Mouse (Mus musculus) stomach, embryonic 14.5 days (tissue): Measurements from ENCODE around the gene Tatdn3. TPM values are rescaled to one million over a fixed set of nuclear protein-coding genes. Genes with fewer than 3 reads are reported as not detected.

Experiments
- ATAC-seq: fragments of 200-750 bp; cut with Nextera tagmentation; 2 replicates; pipeline ENCODE4 v1.8.0; 2017; ENCODE audit warnings: low read depth, moderate TSS enrichment; ENCODE audit not compliant: insufficient number of reproducible peaks, insufficient read depth, low FRiP score
- H3K27ac ChIP-seq: fragments of 300-500 bp; sonication (generic); 2 replicates; pipeline ENCODE4 v1.5.1; 2014; ENCODE audit warnings: mild to moderate bottlenecking, low read length, moderate library complexity, mixed read lengths
- H3K27me3 ChIP-seq: fragments of 300-500 bp; sonication (generic); 2 replicates; pipeline ENCODE4 v1.6.1; 2014; ENCODE audit warnings: low read length, control low read depth, mixed read lengths; ENCODE audit not compliant: control insufficient read depth, insufficient read depth
- H3K36me3 ChIP-seq: fragments of 300-500 bp; sonication (generic); 2 replicates; pipeline ENCODE4 v1.6.1; 2014; ENCODE audit warnings: mild to moderate bottlenecking, control low read depth, low read length, moderate library complexity, mixed read lengths; ENCODE audit not compliant: control insufficient read depth, insufficient read depth
- H3K4me1 ChIP-seq: fragments of 300-500 bp; sonication (generic); 2 replicates; pipeline ENCODE4 v1.6.1; 2014; ENCODE audit warnings: low read length, control low read depth, mixed read lengths; ENCODE audit not compliant: control insufficient read depth, insufficient read depth
- H3K4me2 ChIP-seq: fragments of 300-500 bp; sonication (generic); replicated peaks from 2 replicates; pipeline ENCODE4 v1.6.1; 2014; ENCODE audit warnings: low read depth, low read length, control low read depth
- H3K4me3 ChIP-seq: fragments of 300-500 bp; sonication (generic); 2 replicates; pipeline ENCODE4 v1.5.1; 2014; ENCODE audit warnings: low read depth, low read length, control low read depth
- H3K9ac ChIP-seq: fragments of 300-500 bp; sonication (generic); replicated peaks from 2 replicates; pipeline ENCODE4 v1.6.1; 2014; ENCODE audit warnings: low read depth, mild to moderate bottlenecking, control low read depth, low read length, moderate library complexity, mixed read lengths
- H3K9me3 ChIP-seq: fragments of 300-500 bp; sonication (generic); 2 replicates; pipeline ENCODE4 v1.6.1; 2016; ENCODE audit warnings: low read depth, low read length, control low read depth; ENCODE audit not compliant: control insufficient read depth
- WGBS: fragments of 180-500 bp; shearing (Covaris S2); extraction: QIAGEN DNeasy Blood & Tissue Kit; methylation state at CpG from one replicate; pipeline ENCODE4 v1.1.7; 2014; 5-methylcytosine and 5-hydroxymethylcytosine counted together
- polyA plus RNA-seq: library from polyadenylated mRNA; unstranded; fragments of >200 nt; fragmentation: Nextera tagmentation; extraction: Ambion mirVana; gene quantifications from 2 replicates; pipeline ENCODE4 v1.2.1, GENCODE M21; 2014

The Tatdn3 gene
- polyA plus RNA-seq, 1 experiment from 2014 or later = 20.4 TPM

DNA sequence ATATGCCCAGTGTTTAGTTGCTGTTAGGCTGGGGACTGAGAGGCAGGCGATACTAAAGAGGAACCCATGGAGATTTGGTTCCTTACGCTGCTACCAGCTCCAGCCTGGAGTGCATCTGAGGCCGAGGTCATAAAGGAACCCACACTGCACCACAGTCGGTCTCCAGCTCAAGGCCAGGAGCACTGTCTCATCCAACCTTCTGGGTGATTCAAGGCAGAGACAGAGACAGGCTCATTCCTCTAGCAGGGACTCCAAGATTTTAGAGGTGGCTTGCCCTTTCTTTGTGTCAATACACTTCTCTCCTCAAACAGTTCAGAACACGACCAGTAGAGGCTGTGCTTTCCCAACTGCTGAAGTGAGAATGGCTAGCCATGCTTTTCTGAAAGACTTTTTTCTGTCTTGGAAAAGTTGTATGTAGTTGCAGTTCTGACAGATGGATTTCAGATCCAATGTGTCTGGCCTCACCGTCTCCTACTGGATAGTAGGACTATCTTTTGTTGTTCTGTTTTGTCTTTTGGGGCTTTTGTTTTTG, 66.3 kb downstream of the Tatdn3 start:
- H3K4me2 ChIP-seq = no peak overlapping the region
- H3K4me3 ChIP-seq = no peak overlapping the region
- H3K27ac ChIP-seq = no peak overlapping the region
- 72% methylated on average over 6 of the region's 6 CpGs for WGBS
- no peak for ATAC-seq
- no peaks in the 10 kb centered on the region for H3K27me3 ChIP-seq
- H3K9ac ChIP-seq = no peak overlapping the region
- peaks cover 6% of the 10 kb centered on the region; the same call in 1 of the 2 replicates for H3K9me3 ChIP-seq
- H3K36me3 ChIP-seq = no peaks in the 10 kb centered on the region
- no peaks in the 10 kb centered on the region for H3K4me1 ChIP-seq

Other genes with a start within 250 kb of the Tatdn3 start
- 15.3 and 16.1 TPM in 2 replicates for gene Rps6kc1, start 151.2 kb downstream of the Tatdn3 start, polyA plus RNA-seq
- 41.1 and 43.0 TPM in 2 replicates for gene Angel2, start 137.8 kb downstream of the Tatdn3 start, polyA plus RNA-seq
- gene Vash2, start 83.6 kb downstream of the Tatdn3 start, polyA plus RNA-seq = 33.5 and 35.3 TPM in 2 replicates
- 5.8 and 6.6 TPM in 2 replicates for gene Flvcr1, start 36.8 kb downstream of the Tatdn3 start, polyA plus RNA-seq
- not detected in 2 replicates for gene Spata45, start 26.3 kb downstream of the Tatdn3 start, polyA plus RNA-seq
- 17.5 and 22.0 TPM in 2 replicates for gene Nsl1, start 80 bp upstream of the Tatdn3 start, polyA plus RNA-seq
- 13.4 and 13.6 TPM in 2 replicates for gene Batf3, start 34.9 kb upstream of the Tatdn3 start, polyA plus RNA-seq
- not detected in 2 replicates for gene Fam71a, start 101.9 kb upstream of the Tatdn3 start, polyA plus RNA-seq
- gene Atf3, start 155.1 kb upstream of the Tatdn3 start, polyA plus RNA-seq = 2.9 and 3.7 TPM in 2 replicates